Mouse (Mus musculus) CH12.LX (cell line): ENCODE measurements around the gene Ehmt1. TPM values are rescaled to one million over a fixed set of nuclear protein-coding genes. Genes with fewer than 3 reads are reported as not detected.

Experiments used
- DNase-seq: peaks from one replicate; pipeline ENCODE4 v3.0.0-alpha.2; 2013; ENCODE audit errors: extremely low read depth
- H3K27ac ChIP-seq: 2 replicates; pipeline ENCODE4 v1.5.1; 2012; ENCODE audit warnings: low read depth, mild to moderate bottlenecking, control low read depth, moderate library complexity; ENCODE audit not compliant: insufficient read depth
- H3K27me3 ChIP-seq: replicated peaks from 2 replicates; pipeline ENCODE3; 2012; ENCODE audit warnings: inconsistent platforms
- H3K36me3 ChIP-seq, 2 experiments: replicated peaks in 1 of 2; 2 replicates each; pipeline versions ENCODE3 to v1.6.1; 2012; ENCODE audit warnings: inconsistent platforms in 1 of 2, low read length in 1 of 2, mild to moderate bottlenecking in 1 of 2, mixed read lengths in 1 of 2, moderate library complexity in 1 of 2; ENCODE audit not compliant: control insufficient read depth in 1 of 2, insufficient read depth in 1 of 2
- H3K4me1 ChIP-seq, 2 experiments: 2 replicates each; pipeline ENCODE4 v1.6.1; 2012; ENCODE audit warnings: inconsistent platforms in 1 of 2, moderate library complexity in 1 of 2; ENCODE audit not compliant: insufficient read depth in 2 of 2, control insufficient read depth in 1 of 2
- H3K4me2 ChIP-seq: 2 replicates; pipeline ENCODE4 v1.6.1; 2012; ENCODE audit warnings: low read depth, mild to moderate bottlenecking, control low read depth; ENCODE audit not compliant: poor library complexity, insufficient read depth, severe bottlenecking
- H3K4me3 ChIP-seq, 3 experiments: fragments of 150-350 bp in 1 of 3; sonication (generic) in 1 of 3; replicated peaks in 1 of 3; 2 replicates each; pipeline versions ENCODE3 to v1.5.1; 2011 to 2012; ENCODE audit warnings: low read depth in 2 of 3, low read length in 2 of 3, mild to moderate bottlenecking in 2 of 3, moderate library complexity in 2 of 3, control low read depth in 1 of 3, improper control_type of control experiment in 1 of 3, inconsistent platforms in 1 of 3, mixed read lengths in 1 of 3; ENCODE audit not compliant: poor library complexity in 1 of 3
- H3K79me2 ChIP-seq: replicated peaks from 2 replicates; pipeline ENCODE4 v1.6.1; 2012; ENCODE audit warnings: mild to moderate bottlenecking, moderate library complexity; ENCODE audit not compliant: control insufficient read depth, poor library complexity, insufficient read depth, severe bottlenecking; ENCODE audit errors: extremely low read depth
- H3K9ac ChIP-seq: 2 replicates; pipeline ENCODE4 v1.6.1; 2012; ENCODE audit warnings: low read depth, mild to moderate bottlenecking, control low read depth, moderate library complexity; ENCODE audit not compliant: insufficient read depth
- H3K9me3 ChIP-seq: replicated peaks from 2 replicates; pipeline ENCODE3; 2012; ENCODE audit warnings: low read length, inconsistent platforms, mixed read lengths
- CTCF ChIP-seq, 2 experiments: IDR thresholded peaks in 1 of 2; conservative IDR thresholded peaks in 1 of 2; 2 replicates each; pipeline ENCODE4 v1.5.1; 2011 to 2012; ENCODE audit warnings: low read depth in 2 of 2, low read length in 2 of 2, improper control_type of control experiment in 1 of 2, inconsistent platforms in 1 of 2, mild to moderate bottlenecking in 1 of 2, moderate library complexity in 1 of 2
- E2F4 ChIP-seq: IDR thresholded peaks from 2 replicates; pipeline ENCODE4 v1.6.1; 2011; ENCODE audit warnings: low read depth, low read length, improper control_type of control experiment; ENCODE audit not compliant: insufficient replicate concordance
- EP300 ChIP-seq: IDR thresholded peaks from 2 replicates; pipeline ENCODE4 v1.6.1; 2011; ENCODE audit warnings: low read length, improper control_type of control experiment
- ETS1 ChIP-seq: conservative IDR thresholded peaks from 2 replicates; pipeline ENCODE4 v1.6.1; 2012; ENCODE audit warnings: low read depth, mild to moderate bottlenecking, inconsistent platforms, low read length, improper control_type of control experiment, moderate library complexity
- HCFC1 ChIP-seq: IDR thresholded peaks from 2 replicates; pipeline ENCODE4 v1.6.1; 2012; ENCODE audit warnings: low read depth, mild to moderate bottlenecking, inconsistent platforms, low read length, improper control_type of control experiment
- IRF4 ChIP-seq: IDR thresholded peaks from 2 replicates; pipeline ENCODE4 v1.6.1; 2014; ENCODE audit warnings: low read depth, mild to moderate bottlenecking, inconsistent platforms, low read length, improper control_type of control experiment
- JUN ChIP-seq: IDR thresholded peaks from 2 replicates; pipeline ENCODE4 v1.6.1; 2011; ENCODE audit warnings: low read depth, mild to moderate bottlenecking, low read length, improper control_type of control experiment, moderate library complexity; ENCODE audit not compliant: insufficient read depth
- KAT2A ChIP-seq: IDR thresholded peaks from 2 replicates; pipeline ENCODE4 v1.6.1; 2012; ENCODE audit warnings: low read length, improper control_type of control experiment, inconsistent platforms; ENCODE audit not compliant: insufficient replicate concordance
- MAFK ChIP-seq: IDR thresholded peaks from 2 replicates; pipeline ENCODE4 v1.6.1; 2011; ENCODE audit warnings: low read length, improper control_type of control experiment; ENCODE audit not compliant: insufficient replicate concordance
- MAX ChIP-seq: IDR thresholded peaks from 2 replicates; pipeline ENCODE4 v1.6.1; 2011; ENCODE audit warnings: low read length, improper control_type of control experiment
- MAZ ChIP-seq: IDR thresholded peaks from 2 replicates; pipeline ENCODE4 v1.6.1; 2012; ENCODE audit warnings: low read depth, mild to moderate bottlenecking, inconsistent platforms, low read length, improper control_type of control experiment, moderate library complexity
- MEF2A ChIP-seq: IDR thresholded peaks from 2 replicates; pipeline ENCODE4 v1.6.1; 2014; ENCODE audit warnings: low read depth, mild to moderate bottlenecking, inconsistent platforms, low read length, improper control_type of control experiment, borderline replicate concordance
- MXI1 ChIP-seq: IDR thresholded peaks from 2 replicates; pipeline ENCODE4 v1.6.1; 2011; ENCODE audit warnings: mild to moderate bottlenecking, low read depth, low read length, improper control_type of control experiment
- MYC ChIP-seq: IDR thresholded peaks from 2 replicates; pipeline ENCODE4 v1.6.1; 2011; ENCODE audit warnings: low read depth, mild to moderate bottlenecking, improper control_type of control experiment, low read length
- NELFE ChIP-seq: IDR thresholded peaks from 2 replicates; pipeline ENCODE4 v1.6.1; 2011; ENCODE audit warnings: low read depth, low read length, improper control_type of control experiment
- NRF1 ChIP-seq: IDR thresholded peaks from 2 replicates; pipeline ENCODE4 v1.6.1; 2014; ENCODE audit warnings: low read depth, mild to moderate bottlenecking, inconsistent platforms, low read length, improper control_type of control experiment, moderate library complexity
- PAX5 ChIP-seq: IDR thresholded peaks from 2 replicates; pipeline ENCODE4 v1.6.1; 2012; ENCODE audit warnings: low read length, inconsistent platforms, mixed read lengths
- RAD21 ChIP-seq: IDR thresholded peaks from 2 replicates; pipeline ENCODE4 v1.6.1; 2011; ENCODE audit warnings: low read depth, mild to moderate bottlenecking, low read length, improper control_type of control experiment, moderate library complexity
- RCOR1 ChIP-seq: conservative IDR thresholded peaks from 2 replicates; pipeline ENCODE4 v1.6.1; 2012; ENCODE audit warnings: low read depth, mild to moderate bottlenecking, inconsistent platforms, low read length, improper control_type of control experiment
- SMC3 ChIP-seq: IDR thresholded peaks from 2 replicates; pipeline ENCODE4 v1.6.1; 2011; ENCODE audit warnings: low read depth, low read length, improper control_type of control experiment
- TBP ChIP-seq: conservative IDR thresholded peaks from 2 replicates; pipeline ENCODE4 v1.6.1; 2011; ENCODE audit warnings: low read depth, low read length, improper control_type of control experiment
- USF1 ChIP-seq: IDR thresholded peaks from 2 replicates; pipeline ENCODE4 v1.6.1; 2014; ENCODE audit warnings: low read depth, mild to moderate bottlenecking, inconsistent platforms, low read length, improper control_type of control experiment
- ZC3H11A ChIP-seq: IDR thresholded peaks from 2 replicates; pipeline ENCODE4 v1.6.1; 2012; ENCODE audit warnings: low read depth, mild to moderate bottlenecking, inconsistent platforms, low read length, improper control_type of control experiment
- dilution Hi-C: fragments of 300-500 bp; cut with MboI; formaldehyde crosslinking; loops from 2 replicates; pipeline ENCODE4 v1.14.3; 2020; ENCODE audit warnings: low sequenced_read_pairs; ENCODE audit not compliant: extremely low pct_unique_long_range_greater_than_20kb, extremely low pct_ligation_motif_present
- in situ Hi-C: fragments of 300-500 bp; cut with MboI; formaldehyde crosslinking; loops from 3 replicates; pipeline ENCODE4 v1.14.3; 2019; ENCODE audit warnings: low sequenced_read_pairs, low pct_ligation_motif_present, low pct_unique_long_range_greater_than_20kb, mixed read lengths
- polyA plus RNA-seq: library from polyadenylated mRNA; unstranded; fragments of >175 nt; gene quantifications from 2 replicates; pipeline ENCODE4 v1.2.1, GENCODE M21; 2012; ENCODE audit warnings: low read depth; ENCODE audit not compliant: insufficient read length
- total RNA-seq, 2 experiments: library from RNA; depleted of rRNA; stranded (reverse); fragments of 300-350 nt in 1 of 2; fragments of >200 nt in 1 of 2; gene quantifications; 2 replicates each; pipeline ENCODE4 v1.2.3; 2012 to 2014

Ehmt1 gene
- total and polyA plus RNA-seq, 3 experiments, result 25.5 to 30.7 (median 27.2) TPM

- no peaks in the 10 kb centered on the region for H3K27me3 ChIP-seq
- TF ChIP-seq MAFK (no peak), E2F4 (no peak), MAZ (no peak), MEF2A (no peak), CTCF (conservative IDR thresholded peaks at IDR 0.05 in 1 of 2, IDR thresholded peaks at IDR 0.05 in 1 of 2; ENCODE audit: low read depth in 2 of 2, low read length in 2 of 2) (peak in 1 of 2 experiments; percentile 11; a peak in 1 of 4 replicates), RCOR1 (no peak)
- peaks cover 0 to 25% of the 10 kb centered on the region in 2 experiments for H3K36me3 ChIP-seq
- H3K9me3 ChIP-seq, result no peaks in the 10 kb centered on the region
- no peak overlapping the region for H3K4me3 ChIP-seq
- in situ Hi-C loops, result no loop called here
- no peak overlapping the region for H3K9ac ChIP-seq
- DNase-seq, result no peak
- no peak overlapping the region for H3K27ac ChIP-seq
- H3K79me2 ChIP-seq, result peaks cover 14% of the 10 kb centered on the region; the same call in 1 of the 2 replicates
- dilution Hi-C loops, result no loop called here
- no peak overlapping the region for H3K4me2 ChIP-seq
- H3K4me1 ChIP-seq, result peaks cover 0 to 30% of the 10 kb centered on the region in 2 experiments; a peak in 2 of 4 replicates
Observed at GRCm38 (mm10) chr2:24902999-24903398, 16.4 kb downstream of the Ehmt1 start.

DNA sequence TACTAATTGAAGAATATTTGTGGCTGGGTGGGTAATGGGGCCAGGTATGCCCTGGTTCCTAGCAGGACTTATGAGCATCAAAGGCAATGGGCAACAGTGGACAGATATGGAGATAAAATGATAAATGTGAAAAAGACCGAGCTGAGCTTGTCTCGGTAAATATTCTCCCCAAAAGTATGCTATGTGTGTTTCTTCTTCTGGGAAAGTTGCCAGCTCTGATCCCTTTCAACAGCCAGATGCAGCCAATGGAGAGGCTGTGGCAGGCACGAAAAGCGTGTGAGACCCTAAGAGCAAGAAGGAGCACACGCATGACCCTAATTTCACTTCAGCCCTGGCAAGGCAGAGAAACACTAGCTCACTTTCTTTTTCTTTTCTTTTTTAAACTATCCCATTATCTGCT lies 18.4 kb downstream of the Ehmt1 start:
- Histone ChIP-seq H3K27ac (no peak overlapping the region), H3K36me3 (peaks cover 0 to 35% of the 10 kb centered on the region in 2 experiments), H3K4me3 (no peak overlapping the region), H3K27me3 (no peaks in the 10 kb centered on the region), H3K9me3 (no peaks in the 10 kb centered on the region), H3K9ac (no peak overlapping the region), H3K4me1 (peaks cover 0 to 20% of the 10 kb centered on the region in 2 experiments; a peak in 2 of 4 replicates), H3K79me2 (peaks cover 13% of the 10 kb centered on the region; the same call in 1 of the 2 replicates), H3K4me2 (no peak overlapping the region; the same call in 1 of the 2 replicates)
- dilution Hi-C loops (no loop called here), in situ Hi-C loops (no loop called here)
- DNase-seq, result no peak
- no peak for TF ChIP-seq MAFK
- no peak for TF ChIP-seq HCFC1
- no peak for TF ChIP-seq MAX
- TF ChIP-seq NRF1, result no peak
- TF ChIP-seq, all 38 proteins: peak for 0

GRCm38 (mm10) chr2:24899292-24899691 lies 20.1 kb downstream of the Ehmt1 start:
- no peak for TF ChIP-seq SMC3
- no peak for TF ChIP-seq MYC
- TF ChIP-seq MAFK, result no peak
- no peak for TF ChIP-seq EP300
- no peak for TF ChIP-seq USF1
- TF ChIP-seq RAD21, result no peak
- TF ChIP-seq NELFE, result no peak
- no peak for TF ChIP-seq MXI1
- no peak for TF ChIP-seq ETS1
- no peak for TF ChIP-seq TBP
- no peak for TF ChIP-seq NRF1
- no peak for TF ChIP-seq KAT2A
- no peak for TF ChIP-seq ZC3H11A
- TF ChIP-seq JUN, result no peak
- TF ChIP-seq PAX5, result no peak
- TF ChIP-seq IRF4, result no peak
- TF ChIP-seq, all 38 proteins: peak for 0
- Histone ChIP-seq H3K4me1 (peaks cover 0 to 5% of the 10 kb centered on the region in 2 experiments; a peak in 1 of 4 replicates), H3K27me3 (no peaks in the 10 kb centered on the region), H3K9me3 (no peaks in the 10 kb centered on the region), H3K36me3 (peaks cover 0 to 31% of the 10 kb centered on the region in 2 experiments), H3K27ac (no peak overlapping the region), H3K79me2 (peaks cover 15% of the 10 kb centered on the region; the same call in 1 of the 2 replicates), H3K4me2 (no peak overlapping the region), H3K9ac (no peak overlapping the region), H3K4me3 (no peak overlapping the region)
- dilution Hi-C loops (no loop called here), in situ Hi-C loops (no loop called here)
- DNase-seq, result no peak
